Mouse (Mus musculus) megakaryocyte, embryonic 14.5 days (primary cell): ENCODE data around the gene Cacul1.

Experiments used
- FLI1 ChIP-seq: IDR thresholded peaks from 2 replicates; pipeline ENCODE4 v1.6.1; 2012; ENCODE audit warnings: low read length, inconsistent platforms, mixed read lengths
- GATA1 ChIP-seq: IDR thresholded peaks from 3 replicates; pipeline ENCODE4 v1.6.1; 2012; ENCODE audit warnings: mixed read lengths, low read length, inconsistent platforms, borderline replicate concordance

GRCm38 (mm10) chr19:60489566-60489965, 91.3 kb downstream of the Cacul1 start:
- TF ChIP-seq GATA1 (no peak), FLI1 (no peak)
